Mouse (Mus musculus) lung, adult 2 months (tissue): ENCODE measurements around the gene Hsf5. TPM values are rescaled to one million over a fixed set of nuclear protein-coding genes. Genes with fewer than 3 reads are reported as not detected.

Source experiments
- DNase-seq: peaks from one replicate; pipeline ENCODE4 v3.0.0; 2022
- H3K4me1 ChIP-seq: fragments of 200-500 bp; 2 replicates; pipeline ENCODE4 v1.6.1; 2011; ENCODE audit warnings: low read length; ENCODE audit not compliant: control insufficient read depth, insufficient read depth
- H3K4me3 ChIP-seq: fragments of 200-500 bp; replicated peaks from 2 replicates; pipeline ENCODE3; 2011; ENCODE audit warnings: low read depth, mild to moderate bottlenecking, control low read depth, low read length; ENCODE audit errors: extremely low read depth
- CTCF ChIP-seq: fragments of 200-500 bp; IDR thresholded peaks from 2 replicates; pipeline ENCODE4 v1.5.1; 2011; ENCODE audit warnings: mild to moderate bottlenecking, low read length, control low read depth; ENCODE audit not compliant: insufficient read depth
- POLR2A ChIP-seq: fragments of 200-500 bp; IDR thresholded peaks from 2 replicates; pipeline ENCODE4 v1.6.1; 2011; ENCODE audit warnings: low read depth, mild to moderate bottlenecking, control low read depth, low read length, borderline replicate concordance; ENCODE audit errors: extremely low read depth
- WGBS: fragments of 180-500 bp; shearing (Covaris S2); methylation state at CpG from one replicate; pipeline ENCODE4 v1.1.7; 2018; 5-methylcytosine and 5-hydroxymethylcytosine counted together
- polyA plus RNA-seq: library from polyadenylated mRNA; depleted of rRNA; stranded (reverse); fragments of >200 nt; gene quantifications from 2 replicates; pipeline ENCODE4 v1.2.3, GENCODE M21; 2012

The Hsf5 gene
- polyA plus RNA-seq, 1 experiment = 0.02 TPM

GRCm38 (mm10) chr11:87623160-87623559, 6.2 kb downstream of the Hsf5 start:
- TF ChIP-seq CTCF (no peak), POLR2A (no peak)
- Histone ChIP-seq H3K4me3 (no peak overlapping the region), H3K4me1 (no peaks in the 10 kb centered on the region)
- no peak for DNase-seq
- WGBS = 76% methylated on average over 4 of the region's 4 CpGs

- DNase-seq = no peak
- 16% methylated on average over 10 of the region's 10 CpGs for WGBS
- Histone ChIP-seq H3K4me1 (no peaks in the 10 kb centered on the region), H3K4me3 (no peak overlapping the region)
- TF ChIP-seq CTCF (peak; percentile 73), POLR2A (no peak)
These were observed 12.9 kb downstream of the Hsf5 start for GRCm38 (mm10) chr11:87629859-87630258.

- H3K4me1 ChIP-seq = 0 out of 2 replicates have a peak, but pooled peaks cover 2% of the 10 kb centered on the region
- no peak for DNase-seq
- peak overlapping the region; percentile 51 for H3K4me3 ChIP-seq
- 27% methylated on average over 2 of the region's 2 CpGs for WGBS
- TF ChIP-seq POLR2A (no peak), CTCF (no peak)
These were observed 21.8 kb downstream of the Hsf5 start for GRCm38 (mm10) chr11:87638793-87639192.

- Histone ChIP-seq H3K4me3 (peak overlapping the region; percentile 51), H3K4me1 (0 out of 2 replicates have a peak, but pooled peaks cover 2% of the 10 kb centered on the region)
- no peak for TF ChIP-seq CTCF
- peak; percentile 87; the same call in 1 of the 2 replicates for TF ChIP-seq POLR2A
- peak; percentile 64 for DNase-seq
- 1% methylated on average over 29 of the region's 29 CpGs for WGBS
These were observed 22.2 kb downstream of the Hsf5 start for GRCm38 (mm10) chr11:87639206-87639605.

GRCm38 (mm10) chr11:87642865-87643264, 25.9 kb downstream of the Hsf5 start:
- no peak for TF ChIP-seq CTCF
- TF ChIP-seq POLR2A = no peak
- DNase-seq = no peak
- Histone ChIP-seq H3K4me3 (no peak overlapping the region), H3K4me1 (0 out of 2 replicates have a peak, but pooled peaks cover 2% of the 10 kb centered on the region)

- no peak for DNase-seq
- Histone ChIP-seq H3K4me3 (no peak overlapping the region), H3K4me1 (no peaks in the 10 kb centered on the region)
- TF ChIP-seq POLR2A (no peak), CTCF (no peak)
- WGBS = 73% methylated on average over 5 of the region's 5 CpGs
These were observed 37.7 kb downstream of the Hsf5 start for GRCm38 (mm10) chr11:87654693-87655092.

GRCm38 (mm10) chr11:87659216-87659615, 42.3 kb downstream of the Hsf5 start:
- TF ChIP-seq CTCF = no peak
- no peak for TF ChIP-seq POLR2A
- no peak overlapping the region for H3K4me3 ChIP-seq
- peaks cover 3% of the 10 kb centered on the region for H3K4me1 ChIP-seq
- no peak for DNase-seq
- 53% methylated on average over 7 of the region's 7 CpGs for WGBS

- DNase-seq = peak; percentile 88
- under 1% methylated on average over 8 of the region's 8 CpGs for WGBS
- peak within 1 kb of the TSS; percentile 64 for H3K4me3 ChIP-seq
- peaks cover 3% of the 10 kb centered on the region for H3K4me1 ChIP-seq
- TF ChIP-seq CTCF (peak; percentile 46), POLR2A (peak; percentile 66; the same call in 1 of the 2 replicates)
These were observed 45.4 kb downstream of the Hsf5 start, which contains the start of gene Rnf43 for GRCm38 (mm10) chr11:87662407-87662806. Gene Rnf43 (plus strand): TSS chr11:87662722.

- TF ChIP-seq CTCF (no peak), POLR2A (no peak)
- 16% methylated on average over 14 of the region's 14 CpGs for WGBS
- DNase-seq = no peak
These were observed 45.9 kb downstream of the Hsf5 start for GRCm38 (mm10) chr11:87662822-87663221.

GRCm38 (mm10) chr11:87663948-87664347, 47.0 kb downstream of the Hsf5 start:
- WGBS = 68% methylated on average over 6 of the region's 6 CpGs
- no peak for TF ChIP-seq CTCF
- TF ChIP-seq POLR2A = no peak
- Histone ChIP-seq H3K4me1 (peaks cover 3% of the 10 kb centered on the region), H3K4me3 (peak overlapping the region; percentile 54)
- DNase-seq = no peak

More at GRCm38 (mm10) chr11:87662822-87663221, 45.9 kb downstream of the Hsf5 start:
- Histone ChIP-seq H3K4me1 (peaks cover 3% of the 10 kb centered on the region), H3K4me3 (peak overlapping the region; percentile 64)
